Mouse (Mus musculus): ENCODE measurements around the gene Snn.
"Not testable (repeated sequence)": the region's sequence is repeated elsewhere in the genome, so short reads cannot be mapped to it uniquely, and the experiment has no call there.

Snn gene

GRCm38 (mm10) chr16:11060645-11061044, at the start of gene Snn:
Gene Snn (plus strand): TSS chr16:11060945.
- DNase-seq, result no peak

GRCm38 (mm10) chr16:11011206-11011605, 49.5 kb upstream of the Snn start:
- no peak for DNase-seq

GRCm38 (mm10) chr16:11011939-11012338, 48.8 kb upstream of the Snn start:
- no peak for DNase-seq

GRCm38 (mm10) chr16:11012571-11013463, 47.9 kb upstream of the Snn start:
- DNase-seq, result peak; percentile 35

- DNase-seq, result not testable (repeated sequence)
These were observed 47.1 kb upstream of the Snn start for GRCm38 (mm10) chr16:11013464-11014147.

GRCm38 (mm10) chr16:11014407-11014806, 46.3 kb upstream of the Snn start:
- no peak for DNase-seq

- no peak for DNase-seq
These were observed 44.4 kb upstream of the Snn start for GRCm38 (mm10) chr16:11016353-11016752.

- DNase-seq, result no peak
These were observed 42.7 kb upstream of the Snn start for GRCm38 (mm10) chr16:11017807-11018595.

- DNase-seq, result no peak
These were observed 39.2 kb upstream of the Snn start for GRCm38 (mm10) chr16:11021403-11022112.

GRCm38 (mm10) chr16:11022113-11022489, 38.6 kb upstream of the Snn start:
- no peak for DNase-seq

- DNase-seq, result no peak
These were observed 37.1 kb upstream of the Snn start for GRCm38 (mm10) chr16:11023618-11024017.

GRCm38 (mm10) chr16:11024841-11025240, 35.9 kb upstream of the Snn start:
- DNase-seq, result no peak

- no peak for DNase-seq
These were observed 32.5 kb upstream of the Snn start for GRCm38 (mm10) chr16:11028206-11028605.

GRCm38 (mm10) chr16:11030844-11031243, 29.9 kb upstream of the Snn start:
- DNase-seq, result no peak

GRCm38 (mm10) chr16:11031320-11031719, 29.4 kb upstream of the Snn start:
- no peak for DNase-seq

GRCm38 (mm10) chr16:11034193-11034803, 26.4 kb upstream of the Snn start:
- peak; percentile 77 for DNase-seq

GRCm38 (mm10) chr16:11035273-11035672, 25.5 kb upstream of the Snn start:
- no peak for DNase-seq

- peak; percentile 83 for DNase-seq
These were observed 24.8 kb upstream of the Snn start for GRCm38 (mm10) chr16:11035790-11036431.

GRCm38 (mm10) chr16:11040603-11041002, 20.1 kb upstream of the Snn start:
- DNase-seq, result no peak

- DNase-seq, result no peak
These were observed 17.5 kb upstream of the Snn start for GRCm38 (mm10) chr16:11043239-11043638.

GRCm38 (mm10) chr16:11046437-11046836, 14.3 kb upstream of the Snn start:
- DNase-seq, result no peak

- DNase-seq, result no peak
These were observed 13.6 kb upstream of the Snn start for GRCm38 (mm10) chr16:11047130-11047529.
